Mouse (Mus musculus) erythroblast, embryonic 14.5 days (primary cell): ENCODE data around the gene Sec14l3.

ENCODE experiments used
- GATA1 ChIP-seq: IDR thresholded peaks from 2 replicates; pipeline ENCODE4 v1.6.1; 2012; ENCODE audit warnings: low read length, inconsistent platforms, mixed read lengths
- TAL1 ChIP-seq: IDR thresholded peaks from 3 replicates; pipeline ENCODE4 v1.6.1; 2012; ENCODE audit warnings: low read length, inconsistent platforms, mixed read lengths

DNA sequence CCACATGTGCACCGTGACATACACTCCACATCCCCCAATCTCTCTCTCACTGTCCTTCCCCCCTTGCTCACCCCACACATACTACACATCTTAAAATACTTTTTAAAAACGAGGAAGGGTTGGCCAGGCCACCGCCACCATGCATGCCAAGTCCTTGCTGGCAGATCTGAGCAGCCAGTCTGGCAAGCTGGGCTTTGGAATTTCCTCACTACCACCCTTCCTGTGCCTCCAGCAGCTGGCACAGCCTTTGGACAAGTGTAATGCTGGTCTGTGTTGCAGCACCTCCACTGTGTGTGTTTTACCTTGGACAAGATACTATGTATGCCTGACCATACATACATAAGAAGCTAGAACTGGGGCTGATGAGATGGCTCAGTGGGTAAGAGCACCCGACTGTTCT lies 48.9 kb downstream of the Sec14l3 start:
- no peak for TF ChIP-seq TAL1
- TF ChIP-seq GATA1: no peak
